Mouse (Mus musculus) spleen, adult 2 months (tissue): ENCODE data around the gene Rmdn3. TPM values are rescaled to one million over a fixed set of nuclear protein-coding genes. Genes with fewer than 3 reads are reported as not detected.
A peak's percentile ranks its signal among the peaks of the same experiment; 100 is the strongest.

Experiments used
- DNase-seq, 2 experiments: peaks; one replicate each; pipeline versions ENCODE4 v3.0.0 to v3.0.0-alpha.2; 2012 to 2021; ENCODE audit warnings: low spot score in 2 of 2, low read depth in 1 of 2
- H3K27ac ChIP-seq: fragments of 200-500 bp; 2 replicates; pipeline ENCODE4 v1.5.1; 2012; ENCODE audit warnings: low read length, inconsistent platforms; ENCODE audit not compliant: insufficient read depth
- H3K27me3 ChIP-seq: fragments of 200-500 bp; 2 replicates; pipeline ENCODE4 v1.6.1; 2012; ENCODE audit warnings: mild to moderate bottlenecking, moderate library complexity, low read length, inconsistent platforms; ENCODE audit not compliant: control insufficient read depth, insufficient read depth
- H3K36me3 ChIP-seq: fragments of 200-500 bp; 2 replicates; pipeline ENCODE4 v1.6.1; 2012; ENCODE audit warnings: mild to moderate bottlenecking, low read length, inconsistent platforms; ENCODE audit not compliant: control insufficient read depth, insufficient read depth
- H3K4me1 ChIP-seq: fragments of 200-500 bp; 2 replicates; pipeline ENCODE4 v1.6.1; 2011; ENCODE audit warnings: inconsistent platforms; ENCODE audit not compliant: control insufficient read depth, insufficient read depth, insufficient read length
- H3K4me3 ChIP-seq: fragments of 200-500 bp; 2 replicates; pipeline ENCODE4 v1.5.1; 2011; ENCODE audit warnings: mild to moderate bottlenecking, inconsistent platforms; ENCODE audit not compliant: insufficient read depth, insufficient read length; ENCODE audit errors: extremely low read depth
- CTCF ChIP-seq: fragments of 200-500 bp; IDR thresholded peaks from 2 replicates; pipeline ENCODE4 v1.5.1; 2011; ENCODE audit warnings: mild to moderate bottlenecking, inconsistent platforms; ENCODE audit not compliant: insufficient read depth, insufficient read length, insufficient replicate concordance; ENCODE audit errors: extremely low read depth
- POLR2A ChIP-seq: fragments of 200-500 bp; IDR thresholded peaks from 2 replicates; pipeline ENCODE4 v1.6.1; 2011; ENCODE audit warnings: low read depth, low read length, inconsistent platforms
- WGBS: fragments of 180-500 bp; shearing (Covaris S2); methylation state at CpG from one replicate; pipeline ENCODE4 v1.1.7; 2018; 5-methylcytosine and 5-hydroxymethylcytosine counted together
- polyA plus RNA-seq: library from polyadenylated mRNA; depleted of rRNA; stranded (reverse); fragments of >200 nt; gene quantifications from 2 replicates; pipeline ENCODE4 v1.2.3, GENCODE M21; 2012

The Rmdn3 gene
- polyA plus RNA-seq, 1 experiment = 10.1 TPM

- no peak for DNase-seq
- Histone ChIP-seq H3K4me1 (no peaks in the 10 kb centered on the region), H3K27ac (no peak overlapping the region), H3K36me3 (no peaks in the 10 kb centered on the region), H3K27me3 (no peaks in the 10 kb centered on the region), H3K4me3 (no peak overlapping the region)
- TF ChIP-seq CTCF = no peak
- no peak for TF ChIP-seq POLR2A
- WGBS = 85% methylated on average over 4 of the region's 4 CpGs
Measured at GRCm38 (mm10) chr2:119196316-119197108, 39.7 kb upstream of the Rmdn3 start.

DNA sequence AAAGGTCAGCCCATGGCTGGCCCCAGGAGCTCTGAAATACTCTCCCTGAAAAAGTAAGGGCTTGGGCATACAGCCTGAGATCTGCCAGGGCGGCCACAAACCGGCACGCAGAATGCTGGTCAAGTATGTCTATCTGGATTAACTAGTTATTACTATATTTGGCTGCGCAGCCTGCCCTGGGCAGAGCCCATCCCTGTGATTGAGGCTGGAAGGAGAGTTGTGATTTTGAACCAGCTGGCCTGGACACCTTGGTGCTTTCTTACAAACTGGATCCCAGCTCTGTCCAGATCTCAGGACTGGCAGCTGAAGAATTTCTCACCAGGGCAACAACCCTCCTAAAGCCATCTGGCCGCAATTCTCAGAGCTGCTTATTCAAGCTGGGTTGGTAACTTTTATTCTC lies 37.3 kb upstream of the Rmdn3 start:
- no peaks in the 10 kb centered on the region for H3K27me3 ChIP-seq
- WGBS = 95% methylated on average over 5 of the region's 5 CpGs
- peaks cover under 1% of the 10 kb centered on the region; the same call in 1 of the 2 replicates for H3K4me1 ChIP-seq
- DNase-seq = no peak
- H3K4me3 ChIP-seq = no peak overlapping the region
- H3K36me3 ChIP-seq = no peaks in the 10 kb centered on the region
- no peak for TF ChIP-seq CTCF
- no peak for TF ChIP-seq POLR2A
- H3K27ac ChIP-seq = no peak overlapping the region

DNA sequence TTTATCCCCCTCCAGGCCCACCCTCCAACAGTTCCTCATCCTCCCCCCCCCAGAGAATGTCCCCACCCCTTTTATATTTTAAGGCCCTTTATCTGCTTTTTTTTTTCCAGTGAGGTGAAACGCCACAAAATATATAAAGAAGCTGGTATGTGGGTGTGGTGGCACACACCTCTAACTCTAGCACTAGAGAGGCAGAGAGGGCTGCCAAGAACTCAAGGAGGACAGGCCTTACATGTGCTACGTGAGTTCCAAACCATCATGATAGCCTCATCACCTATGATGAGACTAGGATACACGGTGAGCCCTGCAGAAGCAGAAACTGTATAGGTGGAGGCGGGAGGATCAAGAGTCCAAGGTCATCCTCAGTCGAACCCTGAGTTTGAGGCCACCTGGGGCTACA lies 34.1 kb upstream of the Rmdn3 start:
- no peak for DNase-seq
- TF ChIP-seq CTCF = no peak
- TF ChIP-seq POLR2A = no peak
- peaks cover 2% of the 10 kb centered on the region; the same call in 1 of the 2 replicates for H3K4me1 ChIP-seq
- 82% methylated on average over 5 of the region's 5 CpGs for WGBS
- H3K4me3 ChIP-seq = no peak overlapping the region
- H3K27ac ChIP-seq = no peak overlapping the region
- peaks cover 2% of the 10 kb centered on the region; the same call in 1 of the 2 replicates for H3K36me3 ChIP-seq
- no peaks in the 10 kb centered on the region for H3K27me3 ChIP-seq

DNA sequence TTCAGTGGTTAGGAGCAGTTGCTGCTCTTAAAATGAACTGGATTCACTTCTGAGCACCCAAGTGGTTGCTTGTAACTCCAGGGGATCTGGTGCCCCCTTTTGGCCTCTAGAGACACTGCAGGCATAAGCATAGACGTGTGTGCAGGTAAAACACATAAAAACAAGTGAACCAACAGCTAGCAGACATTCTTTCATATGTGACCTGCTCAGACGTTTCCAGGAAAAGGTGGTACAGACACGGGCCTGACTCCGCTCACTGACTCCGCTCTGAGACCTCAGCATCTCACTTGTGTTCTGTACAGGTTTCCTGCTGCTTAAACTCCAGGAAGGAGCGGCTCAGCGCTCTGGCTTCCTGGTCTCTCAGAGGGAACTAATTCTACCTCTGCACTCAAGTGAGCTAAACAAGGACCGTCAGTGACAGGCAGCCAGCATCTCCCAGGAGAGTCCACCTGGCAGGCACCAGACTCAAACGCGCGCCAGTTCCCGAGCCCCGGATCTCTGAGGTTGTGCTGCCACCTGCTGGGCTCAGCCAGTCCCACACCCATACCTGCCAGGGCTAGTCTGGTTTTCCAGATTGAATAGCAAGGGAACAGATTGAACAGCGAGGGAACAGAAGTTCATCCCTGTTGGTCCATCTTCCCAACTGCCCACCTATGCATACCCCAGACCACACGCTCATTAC lies 32.3 kb upstream of the Rmdn3 start:
- H3K27ac ChIP-seq = no peak overlapping the region
- TF ChIP-seq CTCF (peak; percentile 98), POLR2A (no peak)
- whole genome bisulfite sequencing = 3% methylated on average over 15 of the region's 15 CpGs

GRCm38 (mm10) chr2:119182914-119183313 lies 26.1 kb upstream of the Rmdn3 start:
- peaks cover 20% of the 10 kb centered on the region for H3K36me3 ChIP-seq
- no peaks in the 10 kb centered on the region for H3K4me1 ChIP-seq
- TF ChIP-seq CTCF (no peak), POLR2A (no peak)
- no peak overlapping the region for H3K4me3 ChIP-seq
- H3K27ac ChIP-seq = no peak overlapping the region
- WGBS = 91% methylated on average over 7 of the region's 7 CpGs
- H3K27me3 ChIP-seq = no peaks in the 10 kb centered on the region
- DNase-seq = no peak

More for the DNA sequence above, 32.3 kb upstream of the Rmdn3 start:
- H3K4me3 ChIP-seq = peak overlapping the region; percentile 29
- peaks cover 9% of the 10 kb centered on the region for H3K36me3 ChIP-seq
- no peaks in the 10 kb centered on the region for H3K27me3 ChIP-seq
- H3K4me1 ChIP-seq = peaks cover 2% of the 10 kb centered on the region; the same call in 1 of the 2 replicates
- DNase-seq = peak; percentile 59 to 81

DNA sequence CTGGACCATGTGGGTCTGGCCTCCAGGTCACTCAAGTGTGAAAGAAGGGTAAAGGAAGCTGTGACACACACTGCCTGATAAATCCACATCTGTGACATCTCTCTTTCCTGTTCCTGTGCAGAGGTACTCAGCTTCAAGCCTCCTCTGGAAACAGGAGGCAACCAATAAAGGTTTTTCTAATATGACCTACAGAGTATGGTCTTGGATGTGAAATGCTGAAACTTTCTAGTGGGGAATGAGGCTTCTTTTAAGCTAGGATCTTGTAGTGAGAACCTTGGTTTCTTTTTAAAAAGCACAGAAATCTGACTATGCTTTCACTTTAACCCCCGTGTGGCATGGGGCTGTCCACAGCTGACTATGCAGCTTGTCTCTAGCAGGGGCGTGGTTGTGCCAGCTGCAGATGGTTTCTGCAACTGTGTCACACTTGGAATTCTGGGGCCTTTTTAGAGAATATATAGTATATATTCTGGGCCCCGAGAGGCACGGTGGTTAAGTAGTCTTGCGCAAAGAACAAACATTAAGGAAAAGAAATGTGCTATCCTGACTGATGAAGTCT lies 20.6 kb upstream of the Rmdn3 start:
- Histone ChIP-seq H3K4me3 (no peak overlapping the region), H3K27me3 (no peaks in the 10 kb centered on the region), H3K36me3 (peaks cover 8% of the 10 kb centered on the region; the same call in 1 of the 2 replicates), H3K27ac (no peak overlapping the region), H3K4me1 (peaks cover 3% of the 10 kb centered on the region; the same call in 1 of the 2 replicates)
- DNase-seq = no peak
- TF ChIP-seq CTCF = no peak
- no peak for TF ChIP-seq POLR2A
- 46% methylated on average over 5 of the region's 5 CpGs for WGBS
